Mouse (Mus musculus) mesoderm, embryonic 11.5 days (tissue): ENCODE measurements around the gene Aifm3.
"Not testable (repeated sequence)": the region's sequence is repeated elsewhere in the genome, so short reads cannot be mapped to it uniquely, and the experiment has no call there.

Source experiments
- DNase-seq: peaks from one replicate; pipeline ENCODE4 v3.0.0-alpha.2; 2012; ENCODE audit warnings: low read depth, low spot score

Gene Aifm3

DNA sequence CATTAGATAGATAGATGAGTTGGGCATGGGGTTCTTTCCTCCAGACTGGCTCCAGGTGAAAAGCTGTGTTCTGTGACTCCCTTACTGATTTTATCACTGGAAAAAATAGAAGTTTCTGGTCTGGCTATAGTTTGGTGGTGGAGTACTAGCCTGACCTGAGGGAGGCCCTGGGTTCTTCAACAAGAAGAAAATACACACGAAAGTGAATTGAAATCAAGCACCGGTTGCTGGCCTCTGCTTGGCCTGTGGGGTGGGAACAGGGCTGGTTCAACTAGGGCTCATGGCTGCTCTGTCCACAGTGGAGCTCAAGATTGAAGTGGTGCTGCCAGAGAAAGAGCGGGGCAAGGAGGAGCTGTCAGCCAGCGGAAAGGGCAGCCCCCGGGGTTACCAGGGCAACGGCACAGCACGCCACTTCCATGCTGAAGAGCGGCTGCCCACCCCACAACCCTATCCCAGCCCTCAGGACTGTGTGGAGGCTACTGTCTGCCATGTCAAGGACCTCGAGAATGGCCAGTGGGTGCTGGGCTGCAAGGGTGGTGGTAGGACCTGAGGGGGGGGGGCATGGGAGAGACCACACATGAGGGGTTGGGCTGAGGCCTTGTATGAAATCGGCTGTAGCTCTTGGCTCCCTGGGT, 10.0 kb downstream of the Aifm3 start:
- peak; percentile 37 for DNase-seq

DNA sequence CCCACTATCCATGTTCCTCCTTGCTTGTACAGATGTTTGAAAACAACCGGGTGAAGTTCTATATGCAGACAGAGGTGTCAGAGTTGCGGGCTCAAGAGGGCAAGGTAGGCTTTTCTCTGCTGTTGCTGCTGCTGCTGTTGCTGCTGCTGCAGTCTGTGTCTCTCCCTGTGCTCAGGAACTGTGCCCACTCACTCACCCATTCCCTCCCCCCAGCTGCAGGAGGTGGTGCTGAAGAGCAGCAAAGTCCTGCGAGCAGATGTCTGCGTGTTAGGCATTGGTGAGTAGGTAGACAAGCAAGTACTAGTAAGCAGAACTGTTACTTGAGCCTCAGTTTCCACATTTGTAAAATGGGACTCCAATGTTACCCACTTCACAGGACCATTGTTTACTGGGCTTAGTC, 13.3 kb downstream of the Aifm3 start:
- DNase-seq, result no peak

GRCm38 (mm10) chr16:17507018-17507552, 17.7 kb downstream of the Aifm3 start:
- no peak for DNase-seq

DNA sequence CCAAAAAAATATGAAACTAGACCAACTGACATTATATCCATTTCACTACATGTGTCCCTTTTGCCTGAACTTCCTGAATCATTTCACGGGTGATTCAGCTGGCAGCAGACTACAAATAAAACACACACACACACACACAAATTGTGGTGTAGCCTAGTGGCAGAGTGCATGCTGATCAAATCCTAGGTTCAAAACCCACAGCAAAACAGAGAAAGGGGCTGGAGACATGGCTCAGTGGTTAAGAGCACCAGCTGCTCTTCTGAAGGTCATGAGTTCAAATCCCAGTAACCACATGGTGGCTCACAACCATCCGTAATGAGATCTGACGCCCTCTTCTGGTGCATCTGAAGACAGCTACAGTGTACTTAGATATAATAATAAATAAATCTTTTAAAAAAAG, 18.6 kb downstream of the Aifm3 start:
- not testable (repeated sequence) for DNase-seq

DNA sequence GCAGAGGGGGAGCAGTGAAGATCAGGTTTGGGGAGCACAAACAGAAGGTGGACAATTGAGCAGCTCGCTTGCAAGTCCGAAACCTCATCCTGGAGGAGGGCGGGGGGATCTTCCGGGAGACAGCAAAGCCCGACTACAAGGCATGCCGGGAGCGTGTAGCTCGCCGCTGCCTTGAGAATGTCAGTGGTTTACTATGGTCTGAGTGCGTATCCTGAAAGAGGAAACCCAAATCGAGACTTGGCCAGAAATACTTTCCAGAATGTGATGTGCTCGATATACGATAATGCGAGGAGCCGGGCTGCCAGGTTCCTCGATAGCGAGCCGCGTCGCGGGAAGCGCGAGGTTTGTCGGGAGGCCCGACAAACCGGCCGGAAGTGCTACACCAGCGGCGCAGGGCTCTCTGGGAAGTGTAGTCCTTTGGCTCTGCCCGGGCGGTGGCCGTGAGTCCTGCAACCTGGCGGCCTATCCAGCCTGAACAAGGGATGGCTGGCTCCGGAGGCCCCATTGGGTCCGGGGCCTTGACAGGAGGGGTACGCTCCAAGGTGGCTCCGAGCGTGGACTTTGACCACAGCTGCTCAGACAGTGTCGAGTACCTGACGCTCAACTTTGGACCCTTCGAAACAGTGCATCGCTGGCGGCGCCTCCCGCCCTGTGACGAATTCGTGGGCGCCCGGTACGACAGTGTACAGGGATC, 19.3 kb downstream of the Aifm3 start, which contains the start of gene Lztr1:
Lztr1 (plus strand) TSS at position 143 of the 694 bp plus-strand sequence.
- DNase-seq, result peak; percentile 90

- DNase-seq, result no peak
These were observed 19.8 kb downstream of the Aifm3 start for GRCm38 (mm10) chr16:17509240-17509597.

GRCm38 (mm10) chr16:17510143-17510542, 20.7 kb downstream of the Aifm3 start:
- no peak for DNase-seq

DNA sequence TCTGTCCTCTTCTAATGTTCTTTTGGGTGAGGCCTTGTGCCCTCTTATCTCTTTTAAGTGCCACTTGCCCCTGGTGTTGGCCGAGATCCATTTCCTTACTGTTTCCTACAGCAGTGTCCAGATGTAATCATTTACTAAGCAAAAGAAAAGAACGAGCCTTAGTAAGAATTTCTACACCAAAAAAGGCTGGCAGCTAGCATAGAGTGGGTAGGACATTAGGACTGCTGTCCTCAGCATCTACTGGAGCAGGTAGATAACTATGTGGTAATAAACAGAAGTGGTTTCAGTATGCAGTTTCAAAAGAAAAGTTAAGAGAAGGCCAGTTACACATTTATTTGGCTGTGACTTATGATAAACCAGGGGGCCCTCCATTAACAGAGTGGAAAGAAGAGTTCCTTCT, 21.3 kb downstream of the Aifm3 start:
- no peak for DNase-seq

DNA sequence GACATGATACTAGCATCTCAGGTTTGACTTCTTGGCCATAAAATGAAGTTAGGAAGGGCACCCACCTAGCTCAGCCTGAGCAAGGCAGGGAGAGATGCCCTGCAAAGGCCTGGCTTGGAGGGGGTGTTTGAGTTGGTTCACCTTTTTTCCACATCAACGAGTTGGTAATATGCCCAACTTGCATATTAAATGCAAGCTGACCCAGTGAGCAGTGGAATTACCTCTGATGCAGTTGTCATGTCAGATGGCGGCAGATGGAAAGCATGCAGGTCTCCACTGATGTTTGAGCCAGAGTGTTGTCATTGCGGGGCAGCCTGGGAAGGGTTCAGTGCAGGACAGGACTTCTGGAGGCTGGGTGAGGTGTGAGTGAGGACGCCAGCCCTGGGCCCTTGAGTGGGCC, 22.0 kb downstream of the Aifm3 start:
- no peak for DNase-seq

GRCm38 (mm10) chr16:17518910-17519309, 29.5 kb downstream of the Aifm3 start:
- DNase-seq, result no peak

DNA sequence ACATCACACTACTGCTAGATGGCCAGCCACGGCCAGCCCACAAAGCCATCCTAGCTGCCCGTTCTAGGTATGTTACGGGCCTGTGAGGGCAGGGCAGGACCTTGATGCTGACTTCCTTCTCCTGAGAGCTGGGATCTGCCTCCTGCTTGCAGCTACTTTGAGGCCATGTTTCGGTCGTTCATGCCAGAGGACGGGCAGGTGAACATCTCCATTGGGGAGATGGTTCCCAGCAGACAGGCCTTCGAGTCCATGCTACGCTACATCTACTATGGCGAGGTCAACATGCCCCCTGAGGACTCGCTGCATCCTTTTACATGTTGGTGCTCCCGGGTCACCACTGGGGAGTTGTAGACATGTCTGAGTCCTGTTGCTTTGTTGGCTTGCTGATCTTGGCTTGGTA, 34.7 kb downstream of the Aifm3 start:
- no peak for DNase-seq

- DNase-seq, result no peak
These were observed 36.1 kb downstream of the Aifm3 start for GRCm38 (mm10) chr16:17525524-17525923.

- DNase-seq, result no peak
These were observed 36.8 kb downstream of the Aifm3 start for GRCm38 (mm10) chr16:17526223-17526622.

GRCm38 (mm10) chr16:17527606-17528005, 38.2 kb downstream of the Aifm3 start:
- DNase-seq, result no peak

DNA sequence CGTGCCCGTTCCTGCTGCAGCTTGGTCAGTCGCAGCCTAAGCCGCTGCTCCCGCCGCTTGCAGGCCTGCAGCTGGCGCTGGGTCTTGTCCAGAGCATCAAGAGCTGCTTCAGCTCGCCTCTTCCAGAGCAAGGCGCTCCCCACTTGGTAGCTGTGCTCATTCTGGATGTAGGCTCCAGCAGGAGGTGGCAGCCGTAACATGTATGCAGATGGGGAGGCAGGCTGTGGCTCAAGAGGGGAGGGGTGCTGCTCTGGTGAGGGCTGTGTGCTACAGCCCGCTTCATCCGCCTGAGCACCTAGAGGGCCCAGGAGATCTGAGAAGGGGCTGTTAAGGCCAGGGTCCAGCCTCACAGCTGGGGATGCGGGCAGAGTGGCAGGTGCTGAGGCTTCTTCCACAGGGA, 38.9 kb downstream of the Aifm3 start:
- DNase-seq, result no peak

GRCm38 (mm10) chr16:17529981-17530586, 40.7 kb downstream of the Aifm3 start:
- DNase-seq, result no peak

- peak; percentile 98 for DNase-seq
These were observed 41.4 kb downstream of the Aifm3 start, which contains the start of gene Thap7 for GRCm38 (mm10) chr16:17530640-17531288. Gene Thap7 (minus strand): TSS chr16:17531136.

DNA sequence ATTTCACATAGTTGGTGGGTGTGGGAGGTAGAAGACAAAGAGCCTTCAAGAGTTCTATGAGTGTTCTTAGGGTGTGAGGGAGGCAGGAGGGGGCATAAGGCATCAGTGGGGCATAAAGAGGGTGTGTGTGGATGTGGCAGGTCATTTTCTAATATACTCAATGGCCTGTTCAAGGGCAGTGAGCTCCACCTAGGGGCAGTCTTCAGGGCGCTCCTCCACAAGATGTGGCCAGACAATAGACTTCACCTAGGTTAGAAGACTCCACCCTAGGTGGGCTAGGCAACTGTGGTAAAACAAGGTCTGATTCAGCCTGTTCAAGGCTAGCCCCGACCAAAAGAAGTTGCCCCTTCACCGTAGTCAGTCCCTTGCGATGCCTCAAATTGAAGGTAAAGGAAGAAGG, 42.9 kb downstream of the Aifm3 start:
- no peak for DNase-seq

- no peak for DNase-seq
These were observed 43.4 kb downstream of the Aifm3 start for GRCm38 (mm10) chr16:17532676-17533329.

GRCm38 (mm10) chr16:17536584-17536983, 47.2 kb downstream of the Aifm3 start:
- DNase-seq, result no peak

DNA sequence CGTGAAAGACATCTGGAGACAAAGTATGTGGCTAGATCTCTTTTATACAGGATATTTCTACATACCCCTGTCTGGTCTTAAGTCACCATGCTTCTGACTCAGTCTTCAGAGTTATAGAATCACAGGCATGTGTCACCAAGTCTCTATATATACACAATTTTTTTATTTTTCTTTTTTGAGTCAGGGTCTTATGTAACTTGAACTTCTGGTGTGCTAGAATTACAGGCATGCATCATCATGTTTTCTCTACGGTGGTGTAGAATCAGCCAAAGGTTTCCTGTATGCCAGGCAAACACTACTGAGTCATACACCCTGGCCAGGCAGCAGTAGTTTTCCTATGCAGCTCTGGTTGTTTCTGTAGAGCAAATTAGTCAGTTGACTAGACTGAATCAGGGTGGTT, 53.2 kb downstream of the Aifm3 start:
- no peak for DNase-seq

DNA sequence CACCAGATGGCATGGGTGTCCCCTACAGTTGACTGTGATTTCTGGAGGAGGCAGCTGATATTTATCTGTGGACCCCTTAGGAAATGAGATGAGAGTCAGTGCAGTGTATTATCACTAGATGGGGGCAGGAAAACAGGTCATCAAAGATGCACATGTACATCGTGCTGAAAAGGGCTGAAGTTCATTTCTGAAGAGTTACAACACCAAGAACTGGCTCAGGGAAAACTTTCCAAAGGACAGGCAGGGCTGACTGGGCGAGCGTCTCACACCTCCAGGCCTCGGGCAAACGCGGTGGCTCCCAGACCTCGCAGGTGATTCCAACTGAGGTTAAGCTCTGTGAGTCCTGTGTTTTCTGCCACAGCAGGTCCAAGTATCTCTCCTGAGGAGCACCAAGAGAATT, 63.4 kb downstream of the Aifm3 start:
- DNase-seq, result no peak
